ENCODE assay signal across 9 mouse cellular contexts in the genomic region with DNA sequence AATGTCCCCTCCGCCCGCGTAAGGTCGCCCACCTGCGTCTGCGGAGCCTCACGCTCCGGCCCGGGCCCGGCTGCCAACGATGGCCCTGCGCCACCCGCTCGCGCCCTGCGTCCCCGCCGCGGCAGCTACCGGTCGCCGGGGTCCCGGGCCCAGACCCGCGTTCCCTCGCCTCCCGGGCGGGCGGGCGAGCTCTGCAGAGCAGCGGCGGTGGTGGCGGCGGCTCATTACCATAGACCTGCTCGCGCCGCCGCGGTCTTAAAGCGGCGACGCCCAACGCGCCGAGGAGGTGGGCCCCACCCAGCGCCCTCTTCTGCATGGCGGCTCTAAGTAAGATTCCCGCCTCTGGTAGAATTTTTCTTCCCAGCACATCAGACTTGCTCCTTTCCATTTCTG. TPM values are rescaled to one million over a fixed set of nuclear protein-coding genes. Genes with fewer than 3 reads are reported as not detected.
DNase-seq lines count a peak whose midpoint lies in the region; ATAC-seq and TF ChIP-seq lines count a peak whose summit lies in the region.
"Had no signal": no experiment of that assay in that cellular context is flagged by ENCODE, and none has a peak within 500 bp of the region (broad histone marks: within the 10 kb centered on the region; RNA-seq: fewer than 3 reads in every experiment).

No protein-coding gene starts in this region.

- H3K9ac ChIP-seq in forebrain, embryonic 11.5 days (ENCODE audit: low read length) = peak overlapping the region; percentile 95
- H3K9ac ChIP-seq in heart, embryonic 14.5 days (ENCODE audit: low read length) = peak overlapping the region; percentile 79
- H3K9ac ChIP-seq in kidney, postnatal 0 days (ENCODE audit: low read depth, low read length) = peak overlapping the region; percentile 78
- peak overlapping the region; percentile 68 for H3K9ac ChIP-seq in liver, embryonic 11.5 days (ENCODE audit: low read depth, low read length)
- peak overlapping the region; percentile 57 for H3K9ac ChIP-seq in stomach, embryonic 14.5 days (replicated peaks; ENCODE audit: low read depth, low read length)

- under 1% methylated on average over 38 of the region's 48 CpGs for WGBS in forebrain, embryonic 11.5 days
- WGBS in heart, embryonic 14.5 days = under 1% methylated on average over 46 of the region's 48 CpGs
- WGBS in kidney, postnatal 0 days = 0% methylated on average over 48 of the region's 48 CpGs
- 0% methylated on average over 47 of the region's 48 CpGs for WGBS in liver, embryonic 11.5 days
- under 1% methylated on average over 45 of the region's 48 CpGs for WGBS in stomach, embryonic 14.5 days

- TF ChIP-seq CTCF in kidney, postnatal 0 days (IDR thresholded peaks at IDR 0.05; ENCODE audit: low read depth) = no peak; the same call in 1 of the 2 replicates

- H3K9me3 ChIP-seq in forebrain, embryonic 11.5 days (ENCODE audit: control insufficient read depth, low read length) = peaks cover 22% of the 10 kb centered on the region
- H3K9me3 ChIP-seq in heart, embryonic 14.5 days (ENCODE audit: control insufficient read depth, low read length) = peaks cover 6% of the 10 kb centered on the region; the same call in 1 of the 2 replicates
- no peaks in the 10 kb centered on the region for H3K9me3 ChIP-seq in kidney, postnatal 0 days (replicated peaks; ENCODE audit: low read length)
- H3K9me3 ChIP-seq in liver, embryonic 11.5 days (ENCODE audit: control insufficient read depth, low read length) = no peaks in the 10 kb centered on the region; the same call in 1 of the 2 replicates
- H3K9me3 ChIP-seq in stomach, embryonic 14.5 days (ENCODE audit: control insufficient read depth, low read depth, low read length) = peaks cover 17% of the 10 kb centered on the region

- H3K4me2 ChIP-seq in forebrain, embryonic 11.5 days (ENCODE audit: low read depth, low read length, severe bottlenecking) = peak overlapping the region; percentile 81
- peak overlapping the region; percentile 100 for H3K4me2 ChIP-seq in heart, embryonic 14.5 days (ENCODE audit: low read length)
- peak overlapping the region; percentile 93 for H3K4me2 ChIP-seq in kidney, postnatal 0 days (ENCODE audit: low read length)
- H3K4me2 ChIP-seq in liver, embryonic 11.5 days = peak overlapping the region; percentile 100
- peak overlapping the region; percentile 88 for H3K4me2 ChIP-seq in stomach, embryonic 14.5 days (replicated peaks; ENCODE audit: low read depth, low read length)

- peak overlapping the region; percentile 81 for H3K27ac ChIP-seq in forebrain, embryonic 11.5 days (ENCODE audit: low read depth, low read length)
- H3K27ac ChIP-seq in heart, embryonic 14.5 days (replicated peaks in 1 of 2; ENCODE audit: control insufficient read depth in 1 of 2, insufficient read depth in 1 of 2, low read depth in 2 of 2, low read length in 2 of 2) = no peak overlapping the region
- peak overlapping the region; percentile 80 for H3K27ac ChIP-seq in kidney, postnatal 0 days
- no peak overlapping the region for H3K27ac ChIP-seq in liver, embryonic 11.5 days (ENCODE audit: low read depth, low read length)
- H3K27ac ChIP-seq in stomach, embryonic 14.5 days (ENCODE audit: low read length) = peak overlapping the region; percentile 56; the same call in 1 of the 2 replicates

- peaks cover 20% of the 10 kb centered on the region for H3K4me1 ChIP-seq in forebrain, embryonic 11.5 days (replicated peaks; ENCODE audit: control insufficient read depth, insufficient read depth, low read length)
- H3K4me1 ChIP-seq in heart, embryonic 14.5 days (ENCODE audit: control insufficient read depth in 2 of 2, insufficient read depth in 2 of 2, low read length in 2 of 2) = peaks cover 3 to 9% of the 10 kb centered on the region in 2 experiments; a peak in 2 of 4 replicates
- H3K4me1 ChIP-seq in kidney, postnatal 0 days (replicated peaks; ENCODE audit: insufficient read depth, low read length) = peaks cover 15% of the 10 kb centered on the region
- H3K4me1 ChIP-seq in liver, embryonic 11.5 days (replicated peaks; ENCODE audit: control insufficient read depth, insufficient read depth, low read length) = peaks cover 7% of the 10 kb centered on the region; the same call in 1 of the 2 replicates
- H3K4me1 ChIP-seq in stomach, embryonic 14.5 days (ENCODE audit: control insufficient read depth, insufficient read depth, low read length) = peaks cover 15% of the 10 kb centered on the region

- peak; percentile 87 for DNase-seq in CD4-positive, CD25-positive, alpha-beta regulatory T cell, adult 2 months (ENCODE audit: low read depth, low spot score)
- peak; percentile 34 for DNase-seq in c-Kit-positive CD71-negative TER-119-negative erythroid progenitor cells, embryonic 14.5 days (ENCODE audit: low read depth)
- peak; percentile 93 for DNase-seq in forebrain, embryonic 11.5 days (ENCODE audit: low spot score)
- DNase-seq in kidney, postnatal 0 days (ENCODE audit: low spot score) = peak; percentile 89
- peak; percentile 84 for DNase-seq in liver, embryonic 11.5 days (ENCODE audit: low spot score)
- peak; percentile 82 for DNase-seq in naive thymus-derived CD4-positive, alpha-beta T cell, adult 2 months (ENCODE audit: low read depth)

- peak; percentile 85 for ATAC-seq in forebrain, embryonic 11.5 days (replicated peaks; ENCODE audit: low FRiP score)
- ATAC-seq in heart, embryonic 14.5 days (ENCODE audit: insufficient number of reproducible peaks, insufficient read depth, low FRiP score, low read depth) = peak; percentile 76
- ATAC-seq in kidney, postnatal 0 days (replicated peaks; ENCODE audit: low FRiP score, low read depth) = peak; percentile 38
- peak; percentile 82 for ATAC-seq in liver, embryonic 11.5 days (replicated peaks; ENCODE audit: low FRiP score)
- ATAC-seq in stomach, embryonic 14.5 days (ENCODE audit: insufficient number of reproducible peaks, insufficient read depth, low FRiP score, low read depth) = peak; percentile 75

- H3K4me3 ChIP-seq in forebrain, embryonic 11.5 days (ENCODE audit: low read depth, low read length) = peak overlapping the region; percentile 88
- H3K4me3 ChIP-seq in heart, embryonic 14.5 days (ENCODE audit: control insufficient read depth in 1 of 2, insufficient read depth in 1 of 2, low read depth in 1 of 2, low read length in 2 of 2) = peak overlapping the region; percentile 74 to 78
- H3K4me3 ChIP-seq in kidney, postnatal 0 days (replicated peaks; ENCODE audit: low read depth, low read length) = peak overlapping the region; percentile 53
- peak overlapping the region; percentile 73 for H3K4me3 ChIP-seq in liver, embryonic 11.5 days (ENCODE audit: low read depth, low read length)
- peak overlapping the region; percentile 64 for H3K4me3 ChIP-seq in stomach, embryonic 14.5 days (ENCODE audit: low read depth, low read length)

- H3K36me3 ChIP-seq in forebrain, embryonic 11.5 days (ENCODE audit: control insufficient read depth, insufficient read depth, low read length) = peaks cover 26% of the 10 kb centered on the region
- 0 out of 2 replicates have a peak, but pooled peaks cover 5% of the 10 kb centered on the region for H3K36me3 ChIP-seq in heart, embryonic 14.5 days (ENCODE audit: control insufficient read depth, insufficient read depth, low read length)
- peaks cover 13% of the 10 kb centered on the region; the same call in 1 of the 2 replicates for H3K36me3 ChIP-seq in kidney, postnatal 0 days (ENCODE audit: insufficient read depth, low read length)
- no peaks in the 10 kb centered on the region; the same call in none of the 2 replicates for H3K36me3 ChIP-seq in liver, embryonic 11.5 days (ENCODE audit: control insufficient read depth, insufficient read depth, low read length)
- H3K36me3 ChIP-seq in stomach, embryonic 14.5 days (ENCODE audit: control insufficient read depth, insufficient read depth, low read length) = peaks cover 3% of the 10 kb centered on the region; the same call in 1 of the 2 replicates
- H3K36me3 ChIP-seq: G1E had no signal

- H3K27me3 ChIP-seq in forebrain, embryonic 11.5 days (ENCODE audit: control insufficient read depth, insufficient read depth, low read length) = peaks cover 4% of the 10 kb centered on the region; the same call in 1 of the 2 replicates
- peaks cover 16% of the 10 kb centered on the region for H3K27me3 ChIP-seq in heart, embryonic 14.5 days (ENCODE audit: control insufficient read depth, insufficient read depth, low read length)
- H3K27me3 ChIP-seq in kidney, postnatal 0 days (ENCODE audit: insufficient read depth, low read length) = no peaks in the 10 kb centered on the region
- peaks cover 30% of the 10 kb centered on the region for H3K27me3 ChIP-seq in liver, embryonic 11.5 days (replicated peaks; ENCODE audit: control insufficient read depth, insufficient read depth, low read length)
- H3K27me3 ChIP-seq in stomach, embryonic 14.5 days (ENCODE audit: control insufficient read depth, insufficient read depth, low read length) = 0 out of 2 replicates have a peak, but pooled peaks cover 7% of the 10 kb centered on the region

RNA-seq across cellular contexts. Expression of gene Celsr2, which starts 0.5 kb away (rescaled TPM):
- 52.0 and 68.1 TPM in 2 replicates for polyA plus RNA-seq in forebrain, embryonic 11.5 days (2014; fragmentation: Nextera tagmentation; extraction: Ambion mirVana)
- 2.5 and 3.1 TPM in 2 replicates for polyA plus RNA-seq in heart, embryonic 14.5 days (2014; fragmentation: Nextera tagmentation; extraction: Ambion mirVana)
- 15.1 and 16.9 TPM in 2 replicates for polyA plus RNA-seq in kidney, postnatal 0 days (2015; fragmentation: Nextera tagmentation; extraction: Ambion mirVana)
- 2.4 and 2.5 TPM in 2 replicates for polyA plus RNA-seq in liver, embryonic 11.5 days (2014; fragmentation: Nextera tagmentation; extraction: Ambion mirVana)
- 20.6 and 21.9 TPM in 2 replicates for polyA plus RNA-seq in stomach, embryonic 14.5 days (2014; fragmentation: Nextera tagmentation; extraction: Ambion mirVana)

RNA-seq across cellular contexts. Expression of gene Sars, which starts 29.2 kb away (rescaled TPM):
- 180 and 189 TPM in 2 replicates for polyA plus RNA-seq in forebrain, embryonic 11.5 days (2014; fragmentation: Nextera tagmentation; extraction: Ambion mirVana)
- 84.5 and 85.2 TPM in 2 replicates for polyA plus RNA-seq in heart, embryonic 14.5 days (2014; fragmentation: Nextera tagmentation; extraction: Ambion mirVana)
- 118 and 135 TPM in 2 replicates for polyA plus RNA-seq in kidney, postnatal 0 days (2015; fragmentation: Nextera tagmentation; extraction: Ambion mirVana)
- 194 and 199 TPM in 2 replicates for polyA plus RNA-seq in liver, embryonic 11.5 days (2014; fragmentation: Nextera tagmentation; extraction: Ambion mirVana)
- 115 and 129 TPM in 2 replicates for polyA plus RNA-seq in stomach, embryonic 14.5 days (2014; fragmentation: Nextera tagmentation; extraction: Ambion mirVana)

RNA-seq across cellular contexts. Expression of gene Psrc1, which starts 32.2 kb away (rescaled TPM):
- polyA plus RNA-seq in forebrain, embryonic 11.5 days (2014; fragmentation: Nextera tagmentation; extraction: Ambion mirVana) = 99.5 and 102 TPM in 2 replicates
- polyA plus RNA-seq in heart, embryonic 14.5 days (2014; fragmentation: Nextera tagmentation; extraction: Ambion mirVana) = 17.0 and 19.3 TPM in 2 replicates
- polyA plus RNA-seq in kidney, postnatal 0 days (2015; fragmentation: Nextera tagmentation; extraction: Ambion mirVana) = 19.0 and 20.4 TPM in 2 replicates
- 33.2 and 34.0 TPM in 2 replicates for polyA plus RNA-seq in liver, embryonic 11.5 days (2014; fragmentation: Nextera tagmentation; extraction: Ambion mirVana)
- 39.3 and 44.4 TPM in 2 replicates for polyA plus RNA-seq in stomach, embryonic 14.5 days (2014; fragmentation: Nextera tagmentation; extraction: Ambion mirVana)

RNA-seq across cellular contexts. Expression of gene Mybphl, which starts 51.1 kb away (rescaled TPM):
- polyA plus RNA-seq in forebrain, embryonic 11.5 days (2014; fragmentation: Nextera tagmentation; extraction: Ambion mirVana) = not detected in 2 replicates
- 70.2 and 94.5 TPM in 2 replicates for polyA plus RNA-seq in heart, embryonic 14.5 days (2014; fragmentation: Nextera tagmentation; extraction: Ambion mirVana)
- polyA plus RNA-seq in kidney, postnatal 0 days (2015; fragmentation: Nextera tagmentation; extraction: Ambion mirVana) = not detected in 2 replicates
- polyA plus RNA-seq in liver, embryonic 11.5 days (2014; fragmentation: Nextera tagmentation; extraction: Ambion mirVana) = 0.47 and 1.2 TPM in 2 replicates
- not detected in 2 replicates for polyA plus RNA-seq in stomach, embryonic 14.5 days (2014; fragmentation: Nextera tagmentation; extraction: Ambion mirVana)
- polyA plus RNA-seq: G1E had no signal

Comparison
In these comparisons a context has a peak if more than half of its experiments do, and no peak if none do; other contexts are left out.
1. DNase-seq: peak in every context shown above with its lines; median percentile 93 in forebrain, embryonic 11.5 days; 89 in kidney, postnatal 0 days; 87 in CD4-positive, CD25-positive, alpha-beta regulatory T cell, adult 2 months; 84 in liver, embryonic 11.5 days; 82 in naive thymus-derived CD4-positive, alpha-beta T cell, adult 2 months; 34 in c-Kit-positive CD71-negative TER-119-negative erythroid progenitor cells, embryonic 14.5 days.
2. H3K27ac ChIP-seq: peak in forebrain, embryonic 11.5 days (single experiment), kidney, postnatal 0 days (single experiment) and stomach, embryonic 14.5 days (single experiment); none in heart, embryonic 14.5 days (0 of 2) and liver, embryonic 11.5 days (single experiment).
3. Peak in every context shown above with its lines, with median percentiles within 50 percentile points of each other: ATAC-seq, H3K4me2 ChIP-seq, H3K4me3 ChIP-seq and H3K9ac ChIP-seq.